Mouse (Mus musculus) myocyte (in vitro differentiated cells): ENCODE results near the gene Celf2.

Experiments
- CEBPB ChIP-seq: IDR thresholded peaks from 2 replicates; pipeline ENCODE4 v1.6.1; 2011; ENCODE audit warnings: mild to moderate bottlenecking, moderate library complexity; ENCODE audit not compliant: poor library complexity, insufficient read depth, severe bottlenecking
- E2F4 ChIP-seq: IDR thresholded peaks from one replicate; pipeline ENCODE4 v1.6.1; 2011; ENCODE audit warnings: mild to moderate bottlenecking, control low read depth, moderate library complexity; ENCODE audit not compliant: insufficient read depth
- MAX ChIP-seq: IDR thresholded peaks from one replicate; pipeline ENCODE4 v1.6.1; 2011; ENCODE audit warnings: low read depth, mild to moderate bottlenecking, control low read depth
- MYOD1 ChIP-seq, 3 experiments: IDR thresholded peaks; one replicate each; pipeline ENCODE4 v1.6.1; 2011; ENCODE audit warnings: control low read depth in 2 of 3, low read depth in 2 of 3, mild to moderate bottlenecking in 2 of 3, moderate library complexity in 1 of 3; ENCODE audit not compliant: insufficient read length in 2 of 3, control insufficient read depth in 1 of 3
- POLR2A ChIP-seq: IDR thresholded peaks from one replicate; pipeline ENCODE4 v1.6.1; 2011; ENCODE audit warnings: low read depth, mild to moderate bottlenecking, control low read depth, moderate library complexity; ENCODE audit not compliant: insufficient read length
- POLR2AphosphoS2 ChIP-seq: IDR thresholded peaks from one replicate; pipeline ENCODE4 v1.6.1; 2011; ENCODE audit warnings: low read depth, control low read depth; ENCODE audit not compliant: insufficient read length
- REST ChIP-seq: IDR thresholded peaks from one replicate; pipeline ENCODE4 v1.6.1; 2011; ENCODE audit warnings: mild to moderate bottlenecking, control low read depth, moderate library complexity; ENCODE audit not compliant: insufficient read depth, insufficient read length
- TCF12 ChIP-seq: IDR thresholded peaks from one replicate; pipeline ENCODE4 v1.6.1; 2011; ENCODE audit warnings: mild to moderate bottlenecking, control low read depth; ENCODE audit not compliant: poor library complexity, insufficient read depth, severe bottlenecking
- USF1 ChIP-seq: IDR thresholded peaks from one replicate; pipeline ENCODE4 v1.6.1; 2011; ENCODE audit warnings: low read depth, mild to moderate bottlenecking, control low read depth, moderate library complexity

DNA sequence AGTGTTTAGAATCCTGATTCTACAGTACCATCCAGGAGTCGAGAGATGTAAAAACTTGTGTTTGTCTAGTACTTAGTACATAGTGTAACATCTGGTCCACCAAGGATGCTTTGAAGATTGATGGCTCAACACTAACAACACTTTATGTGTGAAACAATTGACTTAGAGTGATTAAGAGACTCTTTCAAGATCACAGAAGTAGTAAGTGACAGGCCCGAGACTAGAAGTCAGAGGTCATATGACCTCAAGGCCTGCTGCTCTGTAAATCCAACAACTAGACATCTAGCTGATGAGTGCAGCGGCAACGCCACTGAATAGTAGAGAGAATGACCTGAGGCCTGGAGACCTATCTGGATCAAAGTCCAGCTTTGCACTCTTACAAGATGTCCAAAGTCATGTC, 523.7 kb downstream of the Celf2 start:
- TF ChIP-seq POLR2AphosphoS2 (no peak), TCF12 (no peak), POLR2A (no peak), REST (no peak), E2F4 (no peak), USF1 (no peak), MYOD1 (IDR thresholded peaks at IDR 0.05; ENCODE audit: control insufficient read depth in 1 of 3, insufficient read length in 2 of 3, low read depth in 2 of 3) (no peak), CEBPB (no peak), MAX (no peak)
